Mouse (Mus musculus) kidney, embryonic 15.5 days (tissue): ENCODE results near the gene Zfp202. TPM values are rescaled to one million over a fixed set of nuclear protein-coding genes. Genes with fewer than 3 reads are reported as not detected.

Experiments
- ATAC-seq: fragments of 200-750 bp; cut with Nextera tagmentation; replicated peaks from 2 replicates; pipeline ENCODE4 v1.8.0; 2017; ENCODE audit warnings: moderate TSS enrichment; ENCODE audit not compliant: low FRiP score
- H3K27ac ChIP-seq: fragments of 300-500 bp; sonication (generic); 2 replicates; pipeline ENCODE4 v1.5.1; 2015; ENCODE audit warnings: mild to moderate bottlenecking, inconsistent platforms
- H3K27me3 ChIP-seq: fragments of 300-500 bp; sonication (generic); 2 replicates; pipeline ENCODE4 v1.6.1; 2015; ENCODE audit warnings: inconsistent platforms
- H3K36me3 ChIP-seq: fragments of 300-500 bp; sonication (generic); 2 replicates; pipeline ENCODE4 v1.6.1; 2015; ENCODE audit warnings: inconsistent platforms
- H3K4me1 ChIP-seq: fragments of 300-500 bp; sonication (generic); 2 replicates; pipeline ENCODE4 v1.6.1; 2015; ENCODE audit warnings: inconsistent platforms
- H3K4me2 ChIP-seq: fragments of 300-500 bp; sonication (generic); 2 replicates; pipeline ENCODE4 v1.6.1; 2015; ENCODE audit warnings: moderate library complexity, mild to moderate bottlenecking, inconsistent platforms
- H3K4me3 ChIP-seq: fragments of 300-500 bp; sonication (generic); replicated peaks from 2 replicates; pipeline ENCODE4 v1.5.1; 2015; ENCODE audit warnings: mild to moderate bottlenecking, inconsistent platforms
- H3K9ac ChIP-seq: fragments of 300-500 bp; sonication (generic); 2 replicates; pipeline ENCODE4 v1.6.1; 2015; ENCODE audit warnings: mild to moderate bottlenecking, inconsistent platforms
- H3K9me3 ChIP-seq: fragments of 300-500 bp; sonication (generic); replicated peaks from 2 replicates; pipeline ENCODE4 v1.6.1; 2016; ENCODE audit warnings: inconsistent platforms
- WGBS: fragments of 180-500 bp; shearing (Covaris S2); methylation state at CpG from one replicate; pipeline ENCODE4 v1.1.7; 2015; ENCODE audit warnings: mixed read lengths; 5-methylcytosine and 5-hydroxymethylcytosine counted together
- polyA plus RNA-seq: library from polyadenylated mRNA; unstranded; fragments of >200 nt; fragmentation: Nextera tagmentation; extraction: Ambion mirVana; gene quantifications from 2 replicates; pipeline ENCODE4 v1.2.1, GENCODE M21; 2015

The Zfp202 gene
- polyA plus RNA-seq, 1 experiment from 2014 or later: 7.5 TPM

DNA sequence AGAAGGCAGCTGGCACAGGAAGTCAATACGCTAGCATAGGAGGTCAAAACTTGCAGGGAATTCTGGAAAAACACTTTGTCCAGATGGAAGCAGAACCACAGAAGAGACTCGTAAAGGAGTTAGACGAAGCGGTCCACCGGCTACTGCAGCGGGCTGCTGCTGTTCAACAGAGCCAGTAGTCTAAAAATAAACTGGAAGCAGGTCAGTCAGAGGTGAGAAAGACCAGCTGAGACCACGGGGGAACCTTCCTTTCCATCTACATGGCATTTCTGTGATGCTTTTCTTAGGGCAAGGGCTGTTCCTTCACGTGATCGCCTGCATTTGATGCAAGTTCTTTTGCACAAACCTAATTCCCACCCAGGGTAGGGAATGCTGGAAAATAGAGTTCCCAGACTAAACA is 53.4 kb downstream of the Zfp202 start:
- H3K36me3 ChIP-seq: no peaks in the 10 kb centered on the region
- no peak overlapping the region for H3K9ac ChIP-seq
- no peak overlapping the region for H3K4me2 ChIP-seq
- peaks cover 5% of the 10 kb centered on the region; the same call in 1 of the 2 replicates for H3K27me3 ChIP-seq
- peaks cover 12% of the 10 kb centered on the region for H3K4me1 ChIP-seq
- no peak overlapping the region for H3K27ac ChIP-seq
- no peaks in the 10 kb centered on the region for H3K9me3 ChIP-seq
- no peak overlapping the region for H3K4me3 ChIP-seq
- 47% methylated on average over 9 of the region's 9 CpGs for WGBS
- no peak for ATAC-seq

DNA sequence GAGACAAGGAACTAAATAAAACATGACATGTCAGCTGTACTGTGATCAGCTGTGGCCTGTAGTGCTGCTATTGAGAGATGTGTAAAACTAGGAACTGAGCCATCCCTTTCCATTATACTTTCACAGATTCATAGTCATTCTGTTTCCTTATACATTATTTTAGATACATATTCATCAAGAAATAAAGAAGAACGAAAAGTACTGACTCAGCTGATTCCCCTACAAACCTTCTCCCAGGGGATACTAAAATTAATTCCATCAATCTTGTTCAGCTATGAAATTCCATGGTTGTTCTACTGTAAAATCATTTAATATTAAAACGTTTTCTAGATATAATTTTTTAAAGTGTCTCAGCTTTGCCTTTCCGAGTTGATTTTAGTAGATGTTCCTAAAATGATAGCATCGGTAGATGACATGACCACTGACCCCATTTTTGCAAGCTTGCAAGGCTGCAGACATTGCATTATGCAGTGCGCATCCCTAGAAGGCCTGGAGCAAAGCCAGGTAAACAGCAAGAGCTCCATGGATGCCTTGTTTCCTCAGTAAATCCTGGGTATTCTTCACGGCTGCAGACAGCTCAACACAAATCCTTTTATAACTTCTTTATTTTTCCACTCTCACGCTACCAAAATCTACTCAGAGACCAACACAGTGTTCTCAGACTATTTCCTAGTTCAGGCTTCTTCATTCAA is 54.0 kb downstream of the Zfp202 start:
- no peak for ATAC-seq
- WGBS: 82% methylated on average over 7 of the region's 7 CpGs
- no peaks in the 10 kb centered on the region for H3K9me3 ChIP-seq

DNA sequence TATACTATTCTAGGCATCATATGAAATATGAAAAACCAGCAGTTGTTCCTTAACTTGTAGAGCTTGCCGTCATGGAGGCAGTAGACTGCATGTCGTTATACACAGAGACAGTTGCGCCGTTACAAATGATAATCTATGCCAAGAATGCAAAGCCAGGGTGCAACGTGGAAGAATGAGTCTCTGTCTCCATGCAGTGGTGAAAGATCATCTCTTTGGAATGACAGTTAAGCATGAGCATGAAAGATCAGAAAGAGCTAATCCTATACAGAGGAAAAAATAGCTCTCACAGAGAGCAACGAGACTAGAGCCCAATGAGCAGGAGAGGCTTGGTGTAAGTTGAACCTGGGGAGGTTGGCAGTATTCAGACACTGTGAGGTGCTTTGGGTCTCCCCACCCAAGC is 54.6 kb downstream of the Zfp202 start:
- ATAC-seq: no peak
- H3K36me3 ChIP-seq: no peaks in the 10 kb centered on the region
- no peak overlapping the region for H3K4me3 ChIP-seq
- no peaks in the 10 kb centered on the region for H3K27me3 ChIP-seq
- H3K27ac ChIP-seq: no peak overlapping the region
- no peak overlapping the region for H3K4me2 ChIP-seq
- H3K4me1 ChIP-seq: peaks cover 3% of the 10 kb centered on the region
- no peak overlapping the region for H3K9ac ChIP-seq
- no peaks in the 10 kb centered on the region for H3K9me3 ChIP-seq
- WGBS: 86% methylated on average over 6 of the region's 6 CpGs

More for the DNA sequence above, 54.0 kb downstream of the Zfp202 start:
- no peak overlapping the region for H3K27ac ChIP-seq
- no peak overlapping the region for H3K4me3 ChIP-seq
- no peaks in the 10 kb centered on the region for H3K27me3 ChIP-seq
- H3K4me2 ChIP-seq: no peak overlapping the region
- peaks cover 9% of the 10 kb centered on the region for H3K4me1 ChIP-seq
- no peak overlapping the region for H3K9ac ChIP-seq
- no peaks in the 10 kb centered on the region for H3K36me3 ChIP-seq

DNA sequence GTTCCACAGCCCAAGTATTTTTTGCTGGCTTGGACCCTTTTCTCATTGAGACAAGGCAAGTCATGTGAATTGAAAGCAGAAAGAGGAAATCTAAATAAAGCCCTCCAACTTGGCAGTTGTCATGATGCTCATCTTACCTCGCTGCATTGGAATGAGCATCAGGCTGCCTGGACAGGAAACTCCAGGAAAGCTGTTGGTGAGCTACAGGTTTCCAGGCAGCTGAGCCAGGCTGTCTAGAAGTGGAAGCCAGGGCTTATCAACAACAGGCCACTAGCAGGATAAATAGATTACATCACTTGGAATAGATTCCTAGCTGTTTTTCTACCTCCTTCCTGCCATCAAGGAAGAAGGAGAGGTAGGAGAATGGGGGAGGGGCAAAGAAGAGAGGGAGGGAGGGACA is 57.0 kb downstream of the Zfp202 start:
- Histone ChIP-seq H3K4me1 (no peaks in the 10 kb centered on the region), H3K36me3 (no peaks in the 10 kb centered on the region), H3K9ac (no peak overlapping the region), H3K4me2 (no peak overlapping the region), H3K9me3 (no peaks in the 10 kb centered on the region), H3K4me3 (no peak overlapping the region), H3K27ac (no peak overlapping the region), H3K27me3 (no peaks in the 10 kb centered on the region)
- 72% methylated on average over 1 of the region's 1 CpGs for WGBS
- ATAC-seq: no peak

DNA sequence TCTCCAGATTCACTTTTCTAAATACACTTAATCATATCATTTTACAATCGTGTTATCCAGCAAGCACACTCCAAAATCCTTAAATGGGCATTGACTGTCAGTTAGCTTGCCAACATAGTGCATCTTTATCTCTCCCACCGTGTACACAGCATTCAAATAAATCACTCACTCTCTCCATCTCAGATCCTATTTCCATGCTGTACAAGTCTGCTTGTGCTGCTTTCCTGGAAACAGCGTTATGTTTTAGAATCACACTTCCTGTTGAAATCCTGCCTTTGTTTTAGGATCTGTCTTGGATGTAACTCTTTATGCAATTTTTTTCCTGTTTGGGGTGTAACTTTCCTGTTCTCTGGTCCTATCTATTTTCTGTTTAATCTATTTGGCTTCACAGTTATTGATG is 60.3 kb downstream of the Zfp202 start:
- Histone ChIP-seq H3K4me1 (no peaks in the 10 kb centered on the region), H3K4me3 (no peak overlapping the region), H3K27ac (no peak overlapping the region), H3K9me3 (no peaks in the 10 kb centered on the region), H3K4me2 (no peak overlapping the region), H3K36me3 (no peaks in the 10 kb centered on the region), H3K27me3 (no peaks in the 10 kb centered on the region), H3K9ac (no peak overlapping the region)
- ATAC-seq: no peak
- WGBS: 53% methylated on average over 3 of the region's 3 CpGs

Other genes with a start within 250 kb of the Zfp202 start
- not detected in 2 replicates for gene Olfr975, start 240.3 kb upstream of the Zfp202 start, polyA plus RNA-seq
- not detected in 2 replicates for gene Olfr976, start 231.2 kb upstream of the Zfp202 start, polyA plus RNA-seq
- not detected in 2 replicates for gene Olfr978, start 200.2 kb upstream of the Zfp202 start, polyA plus RNA-seq
- not detected in 2 replicates for gene Olfr979, start 188.9 kb upstream of the Zfp202 start, polyA plus RNA-seq
- not detected in 2 replicates for gene Olfr980, start 182.7 kb upstream of the Zfp202 start, polyA plus RNA-seq
- gene Olfr981, start 170.9 kb upstream of the Zfp202 start, polyA plus RNA-seq: not detected in 2 replicates
- not detected in 2 replicates for gene Olfr982, start 118.5 kb upstream of the Zfp202 start, polyA plus RNA-seq
- not detected in 2 replicates for gene Olfr983, start 98.7 kb upstream of the Zfp202 start, polyA plus RNA-seq
- not detected in 2 replicates for gene Olfr984, start 78.1 kb upstream of the Zfp202 start, polyA plus RNA-seq
- not detected in 2 replicates for gene Olfr985, start 62.1 kb upstream of the Zfp202 start, polyA plus RNA-seq
- gene Tmem225, start 44.2 kb upstream of the Zfp202 start, polyA plus RNA-seq: not detected in 2 replicates
- gene Olfr986, start 11.4 kb upstream of the Zfp202 start, polyA plus RNA-seq: not detected in 2 replicates
- gene Scn3b, start 76.9 kb downstream of the Zfp202 start, polyA plus RNA-seq: 3.1 and 7.2 TPM in 2 replicates